Mouse (Mus musculus) midbrain, embryonic 11.5 days (tissue): Measurements from ENCODE around the gene Zdhhc5. TPM values are rescaled to one million over a fixed set of nuclear protein-coding genes. Genes with fewer than 3 reads are reported as not detected.

Experiments
- ATAC-seq: fragments of 200-750 bp; cut with Nextera tagmentation; 2 replicates; pipeline ENCODE4 v1.8.0; 2017; ENCODE audit warnings: moderate TSS enrichment, moderate library complexity; ENCODE audit not compliant: low FRiP score
- DNase-seq: peaks from one replicate; pipeline ENCODE4 v3.0.0; 2015; ENCODE audit warnings: low spot score; ENCODE audit errors: missing footprints
- H3K27ac ChIP-seq: fragments of 300-500 bp; sonication (generic); 2 replicates; pipeline ENCODE4 v1.5.1; 2014; ENCODE audit warnings: low read depth, low read length
- H3K27me3 ChIP-seq: fragments of 300-500 bp; sonication (generic); 2 replicates; pipeline ENCODE4 v1.6.1; 2014; ENCODE audit warnings: mild to moderate bottlenecking, low read length, moderate library complexity, mixed read lengths; ENCODE audit not compliant: control insufficient read depth, insufficient read depth
- H3K36me3 ChIP-seq: fragments of 300-500 bp; sonication (generic); 2 replicates; pipeline ENCODE4 v1.6.1; 2014; ENCODE audit warnings: mild to moderate bottlenecking, low read length, moderate library complexity, mixed read lengths; ENCODE audit not compliant: control insufficient read depth, insufficient read depth
- H3K4me1 ChIP-seq: fragments of 300-500 bp; sonication (generic); 2 replicates; pipeline ENCODE4 v1.6.1; 2014; ENCODE audit warnings: low read length; ENCODE audit not compliant: control insufficient read depth, insufficient read depth
- H3K4me2 ChIP-seq: fragments of 300-500 bp; sonication (generic); 2 replicates; pipeline ENCODE4 v1.6.1; 2014; ENCODE audit warnings: mild to moderate bottlenecking, moderate library complexity
- H3K4me3 ChIP-seq: fragments of 300-500 bp; sonication (generic); 2 replicates; pipeline ENCODE4 v1.5.1; 2014; ENCODE audit warnings: low read depth, low read length
- H3K9ac ChIP-seq: fragments of 300-500 bp; sonication (generic); 2 replicates; pipeline ENCODE4 v1.6.1; 2014; ENCODE audit warnings: low read length
- H3K9me3 ChIP-seq: fragments of 300-500 bp; sonication (generic); 2 replicates; pipeline ENCODE4 v1.6.1; 2016; ENCODE audit warnings: low read length; ENCODE audit not compliant: control insufficient read depth
- WGBS: fragments of 180-500 bp; shearing (Covaris S2); extraction: QIAGEN DNeasy Blood & Tissue Kit; methylation state at CpG from one replicate; pipeline ENCODE4 v1.1.7; 2014; 5-methylcytosine and 5-hydroxymethylcytosine counted together
- polyA plus RNA-seq: library from polyadenylated mRNA; unstranded; fragments of >200 nt; fragmentation: Nextera tagmentation; extraction: Ambion mirVana; gene quantifications from 2 replicates; pipeline ENCODE4 v1.2.1, GENCODE M21; 2014

The Zdhhc5 gene
- polyA plus RNA-seq, 1 experiment from 2014 or later: 22.4 TPM

DNA sequence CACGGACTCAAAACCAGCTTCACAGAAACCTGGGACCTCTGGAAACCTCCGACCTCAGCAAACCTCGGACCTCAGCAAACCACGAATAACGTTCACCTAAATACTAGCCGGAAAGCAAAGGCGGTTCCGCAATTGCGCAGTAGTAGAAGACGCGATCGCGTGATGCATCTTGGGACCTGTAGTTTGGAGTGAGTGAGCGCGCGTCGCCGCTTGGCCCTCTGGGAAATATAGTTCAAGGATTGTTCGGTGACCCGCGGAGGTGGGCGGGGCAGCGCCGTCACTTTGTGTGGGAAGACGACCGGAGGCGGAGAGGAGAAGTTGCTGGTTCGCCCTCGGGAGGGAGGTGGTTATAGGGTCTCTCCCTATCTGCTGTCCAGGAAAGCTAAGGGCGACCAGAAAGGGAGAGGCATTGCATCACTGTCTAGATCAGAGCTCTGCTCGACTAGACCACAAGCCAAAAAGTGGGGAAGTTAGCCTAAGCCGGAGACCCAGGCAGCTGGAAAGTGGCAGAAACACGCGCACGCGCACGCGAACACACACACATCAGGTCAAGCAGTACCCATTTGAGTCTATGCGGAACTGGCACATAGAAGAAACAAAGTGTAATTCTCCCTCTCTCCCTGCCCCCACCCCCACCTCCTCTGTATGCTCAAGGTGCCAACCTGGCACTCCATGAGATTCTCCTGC, 12.3 kb upstream of the Zdhhc5 start, which contains the start of gene Clp1:
Gene Clp1, minus strand, starts transcription at position 179 of the 687 bp plus-strand sequence.
- under 1% methylated on average over 39 of the region's 39 CpGs for WGBS
- H3K9ac ChIP-seq: peak within 1 kb of the TSS; percentile 52
- H3K9me3 ChIP-seq: no peaks in the 10 kb centered on the region
- H3K27me3 ChIP-seq: no peaks in the 10 kb centered on the region
- peak within 1 kb of the TSS; percentile 58; the same call in 1 of the 2 replicates for H3K27ac ChIP-seq
- H3K4me2 ChIP-seq: peak within 1 kb of the TSS; percentile 88
- H3K4me3 ChIP-seq: peak within 1 kb of the TSS; percentile 61
- DNase-seq (peak; percentile 99), ATAC-seq (peak; percentile 97)
- peaks cover 14% of the 10 kb centered on the region for H3K4me1 ChIP-seq
- peaks cover 8% of the 10 kb centered on the region; the same call in 1 of the 2 replicates for H3K36me3 ChIP-seq

DNA sequence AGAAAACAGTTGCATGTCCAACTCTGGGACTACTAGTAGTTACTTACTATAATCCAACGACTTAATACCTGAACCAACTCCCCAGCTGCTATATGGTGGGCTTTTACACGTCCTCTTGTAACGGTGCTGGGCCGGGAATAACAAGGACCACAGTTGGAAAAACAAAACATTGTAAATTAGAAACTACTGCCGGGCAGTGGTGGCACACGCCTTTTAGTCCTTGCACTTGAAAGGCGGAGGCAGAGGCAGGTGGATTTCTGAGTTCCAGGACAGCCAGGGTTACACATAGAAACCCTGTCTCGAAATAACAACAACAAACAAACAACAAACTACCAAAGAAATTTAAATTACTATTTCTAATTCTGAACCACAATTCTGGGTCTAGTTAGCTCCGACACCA, 11.7 kb upstream of the Zdhhc5 start:
- H3K4me2 ChIP-seq: peak overlapping the region; percentile 88
- H3K4me3 ChIP-seq: peak overlapping the region; percentile 61
- ATAC-seq (peak; percentile 4), DNase-seq (no peak)
- peaks cover 14% of the 10 kb centered on the region for H3K4me1 ChIP-seq
- no peaks in the 10 kb centered on the region for H3K9me3 ChIP-seq
- H3K36me3 ChIP-seq: peaks cover 8% of the 10 kb centered on the region; the same call in 1 of the 2 replicates
- peak overlapping the region; percentile 52 for H3K9ac ChIP-seq
- no peaks in the 10 kb centered on the region for H3K27me3 ChIP-seq
- no peak overlapping the region for H3K27ac ChIP-seq
- WGBS: 7% methylated on average over 9 of the region's 9 CpGs

DNA sequence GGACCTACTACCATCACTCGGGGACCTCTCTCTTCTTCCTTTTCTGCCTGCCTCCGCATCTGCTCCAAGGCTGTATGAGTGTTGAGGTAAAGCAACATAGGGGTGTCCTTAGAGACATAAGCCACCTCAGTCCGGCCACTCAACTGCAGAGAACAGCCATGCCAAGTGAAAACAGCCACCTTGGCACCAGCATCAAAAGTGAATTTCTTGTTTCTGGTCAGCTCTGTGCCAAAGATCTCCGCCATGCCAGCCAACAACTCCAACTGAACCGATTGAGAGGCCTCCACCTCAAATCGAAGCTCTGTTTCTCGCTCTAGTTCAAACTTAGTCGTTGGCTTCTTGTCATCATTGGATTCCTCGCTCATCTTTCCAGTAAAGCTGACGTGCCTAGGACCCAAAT, 10.8 kb upstream of the Zdhhc5 start:
- Histone ChIP-seq H3K4me3 (no peak overlapping the region), H3K9ac (no peak overlapping the region), H3K4me2 (no peak overlapping the region), H3K4me1 (peaks cover 14% of the 10 kb centered on the region), H3K9me3 (no peaks in the 10 kb centered on the region), H3K27me3 (no peaks in the 10 kb centered on the region), H3K27ac (no peak overlapping the region), H3K36me3 (peaks cover 8% of the 10 kb centered on the region; the same call in 1 of the 2 replicates)
- DNase-seq: peak; percentile 35
- no peak for ATAC-seq
- 93% methylated on average over 10 of the region's 10 CpGs for WGBS

DNA sequence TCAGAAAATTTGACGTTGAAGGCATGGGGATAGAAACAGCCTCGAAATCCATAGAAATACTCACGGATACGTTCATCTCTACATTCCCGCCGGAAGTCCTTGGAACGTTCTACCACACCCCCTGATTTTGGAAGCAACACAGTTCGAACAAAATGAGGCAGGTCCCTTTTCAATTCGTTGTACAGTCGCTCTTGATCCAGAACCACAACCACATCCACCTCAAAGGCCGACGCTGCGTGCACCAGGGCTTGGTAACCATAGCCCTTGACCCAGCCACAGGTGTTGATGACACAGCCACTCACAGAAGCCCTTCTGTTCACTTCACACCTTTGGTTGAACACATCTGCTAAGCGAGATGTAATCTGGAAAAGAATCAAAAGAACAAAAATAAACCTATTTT, 8.9 kb upstream of the Zdhhc5 start:
- Histone ChIP-seq H3K4me3 (no peak overlapping the region), H3K27ac (no peak overlapping the region)
- ATAC-seq: no peak

GRCm38 (mm10) chr2:84721182-84721581, 6.2 kb upstream of the Zdhhc5 start:
- no peak overlapping the region for H3K27ac ChIP-seq
- 87% methylated on average over 3 of the region's 3 CpGs for WGBS

More for the DNA sequence above, 8.9 kb upstream of the Zdhhc5 start:
- no peak overlapping the region for H3K9ac ChIP-seq
- 95% methylated on average over 14 of the region's 14 CpGs for WGBS
- peaks cover 14% of the 10 kb centered on the region for H3K4me1 ChIP-seq
- H3K27me3 ChIP-seq: no peaks in the 10 kb centered on the region
- no peaks in the 10 kb centered on the region for H3K9me3 ChIP-seq
- no peak overlapping the region for H3K4me2 ChIP-seq
- peaks cover 8% of the 10 kb centered on the region; the same call in 1 of the 2 replicates for H3K36me3 ChIP-seq
- DNase-seq: peak; percentile 54

DNA sequence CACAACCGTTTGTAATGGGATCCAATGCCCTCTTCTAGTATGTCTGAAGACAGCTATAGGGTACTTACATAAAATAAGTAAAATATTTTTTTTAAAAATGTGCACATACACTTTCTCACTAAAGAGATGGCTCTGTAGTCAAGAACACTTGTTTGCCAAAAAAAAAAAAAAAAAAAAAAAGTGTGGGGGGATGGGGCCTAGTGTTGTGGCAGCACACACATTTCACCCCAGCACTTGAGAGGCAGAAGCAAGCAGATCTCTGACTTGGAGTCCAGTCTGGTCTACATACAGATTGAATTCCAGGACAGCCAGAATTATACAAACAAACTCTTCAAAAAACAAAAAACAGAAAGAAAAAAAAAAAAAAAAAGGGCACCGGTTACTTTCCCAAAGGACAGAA, 5.7 kb upstream of the Zdhhc5 start:
- H3K36me3 ChIP-seq: peaks cover 8% of the 10 kb centered on the region; the same call in 1 of the 2 replicates
- H3K4me3 ChIP-seq: no peak overlapping the region
- H3K4me2 ChIP-seq: no peak overlapping the region
- DNase-seq: no peak
- WGBS: 96% methylated on average over 2 of the region's 2 CpGs
- H3K27ac ChIP-seq: no peak overlapping the region
- peaks cover 7% of the 10 kb centered on the region for H3K4me1 ChIP-seq
- no peak overlapping the region for H3K9ac ChIP-seq
- H3K27me3 ChIP-seq: no peaks in the 10 kb centered on the region
- ATAC-seq: no peak
- H3K9me3 ChIP-seq: no peaks in the 10 kb centered on the region

More at GRCm38 (mm10) chr2:84721182-84721581, 6.2 kb upstream of the Zdhhc5 start:
- Histone ChIP-seq H3K4me1 (peaks cover 11% of the 10 kb centered on the region), H3K36me3 (peaks cover 8% of the 10 kb centered on the region; the same call in 1 of the 2 replicates), H3K4me3 (no peak overlapping the region), H3K9me3 (no peaks in the 10 kb centered on the region), H3K9ac (0 out of 2 replicates have a peak overlapping the region, but pooled peaks have one; percentile 10), H3K27me3 (no peaks in the 10 kb centered on the region), H3K4me2 (no peak overlapping the region)
- ATAC-seq (no peak), DNase-seq (peak; percentile 62)

GRCm38 (mm10) chr2:84717357-84717756, 2.4 kb upstream of the Zdhhc5 start:
- WGBS: 86% methylated on average over 4 of the region's 4 CpGs
- no peaks in the 10 kb centered on the region for H3K36me3 ChIP-seq
- no peak for ATAC-seq

DNA sequence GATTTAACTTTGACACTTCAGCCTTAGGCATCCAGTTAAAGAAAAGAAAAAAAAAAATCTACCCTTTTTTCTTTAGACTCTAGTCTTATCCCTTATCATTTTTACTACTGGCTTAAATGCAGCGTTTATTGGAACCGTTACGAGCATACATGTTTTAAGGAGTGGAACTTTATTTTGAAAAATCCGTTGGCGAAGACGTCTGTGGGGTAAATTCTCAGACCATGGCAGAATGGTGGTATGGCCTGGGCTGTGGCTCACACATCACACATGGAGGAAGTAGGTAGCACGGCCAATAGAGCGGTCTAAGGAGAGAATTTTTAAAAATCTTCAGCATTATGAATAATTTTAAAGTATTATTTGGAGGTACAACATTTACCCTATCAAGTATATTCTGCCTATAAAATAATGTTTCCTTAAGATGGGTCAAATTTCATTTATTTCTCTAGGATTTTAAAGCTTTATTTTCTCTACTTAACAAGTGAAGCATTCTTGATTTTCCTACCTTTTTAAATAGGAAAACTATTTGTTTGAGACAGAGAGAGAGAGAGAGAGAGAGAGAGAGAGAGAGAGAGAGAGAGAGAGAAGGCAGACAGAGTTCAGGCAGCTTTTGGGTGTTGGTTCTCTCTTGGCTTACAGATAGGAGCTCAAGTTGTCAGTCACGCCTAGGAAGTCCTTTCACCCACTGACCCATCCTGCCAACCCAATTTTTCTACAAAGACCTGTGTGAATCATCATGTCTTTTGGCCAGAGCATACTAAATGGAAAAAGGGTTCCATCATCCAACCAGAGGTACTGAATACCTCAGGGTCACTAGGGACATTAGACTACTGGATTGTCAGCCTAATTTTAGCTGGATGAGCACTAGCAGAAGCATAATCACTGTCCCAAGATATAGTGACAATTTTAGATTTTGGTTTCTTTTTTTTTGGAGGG, 1.7 kb upstream of the Zdhhc5 start:
- Histone ChIP-seq H3K4me2 (peak overlapping the region; percentile 51), H3K4me3 (peak overlapping the region; percentile 95), H3K9me3 (no peaks in the 10 kb centered on the region), H3K27ac (peak overlapping the region; percentile 96; the same call in 1 of the 2 replicates), H3K9ac (peak overlapping the region; percentile 95), H3K4me1 (peaks cover 10% of the 10 kb centered on the region), H3K36me3 (no peaks in the 10 kb centered on the region), H3K27me3 (no peaks in the 10 kb centered on the region)
- WGBS: 38% methylated on average over 9 of the region's 9 CpGs
- ATAC-seq: no peak
- no peak for DNase-seq

More at GRCm38 (mm10) chr2:84717357-84717756, 2.4 kb upstream of the Zdhhc5 start:
- DNase-seq: peak; percentile 17
- no peak overlapping the region for H3K27ac ChIP-seq
- no peak overlapping the region for H3K4me3 ChIP-seq
- H3K9me3 ChIP-seq: no peaks in the 10 kb centered on the region
- no peak overlapping the region for H3K4me2 ChIP-seq
- H3K27me3 ChIP-seq: no peaks in the 10 kb centered on the region
- no peak overlapping the region for H3K9ac ChIP-seq
- peaks cover 10% of the 10 kb centered on the region for H3K4me1 ChIP-seq
